Mouse (Mus musculus) embryonic fibroblast, embryonic 13.5 days (primary cell): ENCODE results near the gene Rhbg.
"Not testable (repeated sequence)": the region's sequence is repeated elsewhere in the genome, so short reads cannot be mapped to it uniquely, and the experiment has no call there.

Experiments used
- CTCF ChIP-seq: IDR thresholded peaks from 2 replicates; pipeline ENCODE4 v1.5.1; 2011; ENCODE audit warnings: mild to moderate bottlenecking, control low read depth, low read length, moderate library complexity, borderline replicate concordance; ENCODE audit not compliant: insufficient read depth
- POLR2A ChIP-seq: IDR thresholded peaks from 2 replicates; pipeline ENCODE4 v1.6.1; 2011; ENCODE audit warnings: low read depth, mild to moderate bottlenecking, control low read depth, low read length, moderate library complexity

DNA sequence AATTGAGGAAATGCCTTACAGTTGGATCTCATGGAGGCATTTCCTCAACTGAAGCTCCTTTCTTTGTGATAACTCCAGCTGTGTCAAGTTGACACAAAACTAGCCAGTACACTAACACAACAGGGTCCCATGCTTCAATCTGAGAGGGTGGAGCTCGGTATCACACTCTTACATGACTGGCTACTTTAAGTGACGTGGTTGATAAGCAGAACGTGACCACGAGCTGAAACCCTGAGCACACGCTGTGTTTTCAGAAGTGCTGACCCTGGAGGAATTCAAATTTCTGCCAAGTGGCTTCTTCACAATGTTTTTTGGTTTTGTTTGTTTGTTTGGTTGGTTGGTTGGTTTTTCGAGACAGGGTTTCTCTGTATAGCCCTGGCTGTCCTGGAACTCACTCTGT, 13.5 kb upstream of the Rhbg start:
- not testable (repeated sequence) for TF ChIP-seq CTCF, POLR2A
